Mouse (Mus musculus) natural killer cell, adult 2 months (primary cell): ENCODE results near the gene Cand2.

ENCODE experiments used
- DNase-seq, 2 experiments: peaks; one replicate each; pipeline ENCODE4 v3.0.0; 2022; ENCODE audit warnings: low spot score in 2 of 2

Gene Cand2

GRCm38 (mm10) chr6:115773966-115774413, 348 bp upstream of the Cand2 start:
- peak in 1 of 2 experiments; percentile 5 for DNase-seq

GRCm38 (mm10) chr6:115775838-115776237, 1.5 kb downstream of the Cand2 start:
- DNase-seq: no peak

DNA sequence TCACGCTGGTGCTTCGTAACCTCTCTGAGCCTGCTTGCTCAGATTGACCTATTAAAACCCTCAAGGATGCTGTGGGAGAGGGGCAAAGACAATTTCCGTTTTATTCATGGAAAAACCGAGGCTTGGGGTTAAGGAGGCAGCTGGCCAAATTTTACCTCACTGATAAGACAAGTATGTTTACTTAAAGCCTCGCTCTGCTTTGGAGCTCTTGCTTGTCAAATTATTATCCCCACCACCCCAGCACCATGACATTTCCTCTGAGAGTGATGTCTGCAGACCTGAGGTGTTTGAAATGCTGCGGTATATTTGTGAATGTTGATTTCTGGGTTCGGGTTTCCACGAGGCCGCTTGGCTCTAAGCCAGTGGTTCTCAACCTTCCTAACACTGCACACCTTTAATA, 2.0 kb downstream of the Cand2 start:
- DNase-seq: no peak

GRCm38 (mm10) chr6:115782781-115783180, 8.4 kb downstream of the Cand2 start:
- no peak for DNase-seq

DNA sequence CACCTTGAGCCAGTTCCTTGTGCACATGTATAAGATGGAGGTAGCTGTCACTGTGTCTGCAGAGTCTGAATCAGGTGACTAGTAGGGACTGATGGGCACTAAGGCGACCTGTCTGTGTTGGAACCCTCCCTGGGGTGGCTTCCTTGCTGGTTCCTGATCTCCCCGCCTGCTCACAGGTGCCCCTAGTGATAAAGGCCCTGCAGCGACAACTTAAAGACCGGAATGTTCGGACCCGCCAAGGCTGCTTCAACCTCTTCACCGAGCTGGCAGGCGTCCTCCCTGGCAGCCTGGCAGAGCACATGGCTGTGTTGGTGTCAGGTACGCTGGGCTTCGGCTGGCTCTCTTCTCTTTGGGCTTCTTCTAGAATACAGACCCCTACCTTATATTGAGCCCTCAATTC, 16.7 kb downstream of the Cand2 start:
- no peak for DNase-seq

- DNase-seq: peak; percentile 41 to 65
Observed at GRCm38 (mm10) chr6:115791842-115792686, 17.7 kb downstream of the Cand2 start.

DNA sequence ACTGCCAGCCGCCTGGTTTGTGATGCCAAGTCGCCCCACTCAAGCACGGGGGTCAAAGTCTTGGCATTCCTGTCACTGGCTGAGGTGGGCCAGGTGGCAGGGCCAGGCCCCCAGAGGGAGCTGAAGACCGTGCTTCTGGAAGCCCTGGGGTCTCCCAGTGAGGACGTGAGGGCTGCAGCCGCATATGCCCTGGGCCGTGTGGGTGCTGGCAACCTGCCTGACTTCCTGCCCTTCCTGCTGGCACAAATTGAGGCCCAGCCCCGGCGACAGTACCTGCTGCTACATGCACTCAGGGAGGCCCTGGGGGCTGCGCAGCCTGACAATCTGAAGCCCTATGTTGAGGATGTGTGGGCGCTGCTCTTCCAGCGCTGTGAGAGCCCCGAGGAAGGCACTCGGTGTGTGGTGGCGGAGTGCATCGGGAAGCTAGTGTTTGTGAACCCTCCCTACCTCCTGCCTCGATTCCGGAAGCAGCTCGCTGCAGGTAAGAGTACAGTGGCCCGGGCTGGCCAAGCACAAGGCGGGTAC, 18.4 kb downstream of the Cand2 start:
- DNase-seq: peak in 1 of 2 experiments; percentile 5

DNA sequence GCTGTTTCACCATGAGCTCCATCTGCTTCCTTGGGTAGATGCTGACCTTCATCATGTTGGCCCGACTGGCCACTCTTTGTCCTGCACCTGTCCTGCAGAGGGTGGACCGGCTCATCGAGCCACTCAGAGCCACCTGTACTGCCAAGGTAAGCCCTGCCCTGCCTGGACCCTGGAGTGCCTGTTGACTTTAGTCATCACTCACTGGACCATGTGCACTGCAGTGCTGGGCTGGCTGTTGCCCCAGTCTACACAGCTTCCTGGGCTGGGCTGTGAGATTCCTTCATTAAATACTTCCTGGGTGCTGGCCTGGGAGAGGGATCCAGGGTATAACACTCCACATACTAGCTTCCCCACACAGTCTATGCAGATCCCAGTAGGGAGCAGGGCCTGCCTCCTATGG, 27.5 kb downstream of the Cand2 start:
- no peak for DNase-seq

GRCm38 (mm10) chr6:115803541-115804382, 29.4 kb downstream of the Cand2 start:
- peak; percentile 47 to 56 for DNase-seq

GRCm38 (mm10) chr6:115804432-115805192, 30.3 kb downstream of the Cand2 start:
- DNase-seq: no peak

- DNase-seq: no peak
Observed at GRCm38 (mm10) chr6:115807464-115808195, 33.3 kb downstream of the Cand2 start.

DNA sequence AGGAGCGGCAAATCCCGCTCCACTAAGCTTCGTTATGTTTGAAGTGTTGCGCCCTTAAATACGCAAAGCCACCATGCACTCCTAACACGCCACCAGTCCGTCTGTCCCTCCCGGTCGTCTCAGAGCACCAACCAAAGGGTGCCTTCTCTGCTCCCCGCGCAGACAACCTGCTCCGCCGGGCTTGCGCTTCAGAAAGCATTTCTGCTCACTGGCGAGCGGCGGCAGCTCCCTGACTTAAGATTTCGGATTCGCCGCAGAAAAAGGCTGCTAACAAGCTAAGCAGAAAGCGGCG, 33.8 kb downstream of the Cand2 start:
- no peak for DNase-seq

DNA sequence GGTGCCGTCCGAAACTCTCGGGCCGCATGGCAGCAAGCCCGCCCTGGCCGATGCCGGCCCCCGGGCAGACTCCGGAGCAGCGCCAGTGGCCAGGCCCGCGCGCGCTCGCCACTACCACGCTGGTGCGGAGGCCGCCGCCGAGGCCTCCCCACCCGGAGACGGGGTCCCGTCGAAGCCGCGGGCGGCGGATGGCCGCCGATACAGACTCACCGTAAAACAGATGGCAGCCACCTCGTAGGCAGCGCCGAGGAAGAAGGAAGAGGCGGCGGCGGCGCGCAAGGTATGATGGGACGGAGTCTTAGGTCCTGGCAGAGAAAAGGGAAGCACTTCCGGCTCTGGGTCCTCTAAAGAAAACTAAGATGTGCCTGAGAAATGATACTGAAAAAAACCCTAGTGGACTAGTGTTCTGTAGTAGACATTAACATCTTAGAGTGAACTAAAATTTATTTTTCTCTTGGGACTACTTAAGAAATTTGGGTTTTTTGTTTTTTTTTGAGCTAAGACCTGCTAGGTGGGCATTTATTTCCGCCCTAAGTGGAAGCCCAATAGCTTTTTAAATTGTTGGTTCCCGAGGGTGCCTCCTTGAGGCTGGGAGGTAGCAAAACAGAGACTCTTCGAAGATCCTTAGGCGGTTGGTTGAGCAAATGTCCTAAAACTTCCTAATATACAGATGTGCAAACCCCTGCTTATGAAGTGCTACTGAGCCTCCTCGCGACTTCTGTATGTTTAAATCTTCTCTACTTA, 34.3 kb downstream of the Cand2 start, which contains the start of gene Rpl32:
Gene Rpl32 (minus strand): TSS at position 260 of the 744 bp plus-strand sequence.
- DNase-seq: peak; percentile 85 to 87

GRCm38 (mm10) chr6:115811606-115812005, 37.3 kb downstream of the Cand2 start:
- DNase-seq: no peak

DNA sequence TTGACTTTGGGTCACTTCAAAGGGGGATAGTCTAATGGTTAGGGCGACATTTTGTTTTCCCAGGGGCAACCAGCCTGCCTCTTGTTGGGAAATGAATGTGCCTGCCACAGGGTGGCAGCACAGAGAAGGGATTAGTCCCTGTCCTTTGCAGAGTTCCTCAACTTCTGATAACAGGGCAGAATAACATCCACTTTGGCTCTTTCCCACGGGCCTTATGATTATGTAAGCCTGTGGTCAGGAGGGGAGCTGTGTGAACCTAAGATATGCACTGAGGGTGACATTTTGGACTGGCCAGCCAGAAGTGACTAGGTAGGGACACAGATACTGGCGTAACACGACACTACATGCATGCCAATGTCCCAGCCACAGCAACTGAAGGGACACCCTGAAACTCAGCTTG, 39.8 kb downstream of the Cand2 start:
- peak; percentile 20 to 23 for DNase-seq

- no peak for DNase-seq
Observed at GRCm38 (mm10) chr6:115815041-115815440, 40.7 kb downstream of the Cand2 start.

GRCm38 (mm10) chr6:115818129-115818528, 43.8 kb downstream of the Cand2 start:
- DNase-seq: no peak

- no peak for DNase-seq
Observed at GRCm38 (mm10) chr6:115821216-115821993, 47.1 kb downstream of the Cand2 start.

GRCm38 (mm10) chr6:115823850-115824464, 49.6 kb downstream of the Cand2 start:
- peak; percentile 55 to 74 for DNase-seq
